Mouse (Mus musculus) MEL (cell line): ENCODE measurements around the gene Bmper. TPM values are rescaled to one million over a fixed set of nuclear protein-coding genes. Genes with fewer than 3 reads are reported as not detected.

Experiments
- DNase-seq: peaks from one replicate; pipeline ENCODE4 v3.0.0; 2011; ENCODE audit warnings: low read depth, low spot score
- H3K27ac ChIP-seq: 2 replicates; pipeline ENCODE4 v1.5.1; 2012; ENCODE audit warnings: low read depth, mild to moderate bottlenecking, control low read depth, low read length, moderate library complexity; ENCODE audit not compliant: control insufficient read depth
- H3K27me3 ChIP-seq, 2 experiments: fragments of 150-350 bp in 1 of 2; sonication (generic) in 1 of 2; 2 replicates each; pipeline ENCODE4 v1.6.1; 2012; ENCODE audit warnings: low read length in 2 of 2, mild to moderate bottlenecking in 2 of 2, improper control_type of control experiment in 1 of 2, moderate library complexity in 1 of 2; ENCODE audit not compliant: insufficient read depth in 2 of 2, control insufficient read depth in 1 of 2
- H3K36me3 ChIP-seq, 2 experiments: 2 replicates each; pipeline ENCODE4 v1.6.1; 2012 to 2014; ENCODE audit warnings: low read length in 2 of 2, improper control_type of control experiment in 1 of 2, inconsistent platforms in 1 of 2, mild to moderate bottlenecking in 1 of 2; ENCODE audit not compliant: insufficient read depth in 2 of 2, control insufficient read depth in 1 of 2
- H3K4me1 ChIP-seq, 2 experiments: fragments of 150-350 bp in 1 of 2; sonication (generic) in 1 of 2; 2 replicates each; pipeline ENCODE4 v1.6.1; 2012; ENCODE audit warnings: low read length in 2 of 2, improper control_type of control experiment in 1 of 2, mild to moderate bottlenecking in 1 of 2; ENCODE audit not compliant: insufficient read depth in 2 of 2, control insufficient read depth in 1 of 2
- H3K4me3 ChIP-seq, 2 experiments: fragments of 150-350 bp in 1 of 2; sonication (generic) in 1 of 2; 2 replicates each; pipeline ENCODE4 v1.5.1; 2012; ENCODE audit warnings: low read depth in 2 of 2, low read length in 2 of 2, mild to moderate bottlenecking in 2 of 2, moderate library complexity in 2 of 2, control low read depth in 1 of 2, improper control_type of control experiment in 1 of 2; ENCODE audit not compliant: control insufficient read depth in 1 of 2, insufficient read depth in 1 of 2
- H3K79me2 ChIP-seq: 2 replicates; pipeline ENCODE4 v1.6.1; 2012; ENCODE audit warnings: mild to moderate bottlenecking, low read length, moderate library complexity; ENCODE audit not compliant: control insufficient read depth, poor library complexity, insufficient read depth
- H3K9ac ChIP-seq: 2 replicates; pipeline ENCODE4 v1.6.1; 2012; ENCODE audit warnings: low read depth, mild to moderate bottlenecking, control low read depth, low read length, moderate library complexity; ENCODE audit not compliant: control insufficient read depth, poor library complexity, severe bottlenecking
- H3K9me3 ChIP-seq: fragments of 150-350 bp; sonication (generic); replicated peaks from 2 replicates; pipeline ENCODE4 v1.6.1; 2012; ENCODE audit warnings: mild to moderate bottlenecking, low read length, improper control_type of control experiment, moderate library complexity; ENCODE audit not compliant: insufficient read depth
- BHLHE40 ChIP-seq: IDR thresholded peaks from 2 replicates; pipeline ENCODE4 v1.6.1; 2012; ENCODE audit warnings: low read depth, mild to moderate bottlenecking, inconsistent platforms, low read length, improper control_type of control experiment, borderline replicate concordance
- CHD1 ChIP-seq: IDR thresholded peaks from 2 replicates; pipeline ENCODE4 v1.6.1; 2012; ENCODE audit warnings: low read depth, mild to moderate bottlenecking, inconsistent platforms, low read length, improper control_type of control experiment
- CTCF ChIP-seq, 3 experiments: IDR thresholded peaks in 2 of 3; conservative IDR thresholded peaks in 1 of 3; 2 replicates each; pipeline ENCODE4 v1.5.1; 2011 to 2012; ENCODE audit warnings: low read length in 3 of 3, low read depth in 2 of 3, mild to moderate bottlenecking in 2 of 3, improper control_type of control experiment in 1 of 3, inconsistent platforms in 1 of 3, mixed read lengths in 1 of 3, moderate library complexity in 1 of 3; ENCODE audit not compliant: control insufficient read depth in 1 of 3, insufficient read depth in 1 of 3, poor library complexity in 1 of 3, severe bottlenecking in 1 of 3
- ELF1 ChIP-seq: IDR thresholded peaks from 2 replicates; pipeline ENCODE4 v1.6.1; 2014; ENCODE audit warnings: low read depth, mild to moderate bottlenecking, inconsistent platforms, low read length, improper control_type of control experiment, moderate library complexity
- EP300 ChIP-seq, 2 experiments: IDR thresholded peaks; 2 replicates each; pipeline ENCODE4 v1.6.1; 2011; ENCODE audit warnings: improper control_type of control experiment in 2 of 2, low read length in 2 of 2, low read depth in 1 of 2, mild to moderate bottlenecking in 1 of 2
- GABPA ChIP-seq: IDR thresholded peaks from 2 replicates; pipeline ENCODE4 v1.6.1; 2012; ENCODE audit warnings: low read depth, mild to moderate bottlenecking, inconsistent platforms, low read length, improper control_type of control experiment, moderate library complexity
- GATA1 ChIP-seq: IDR thresholded peaks from 2 replicates; pipeline ENCODE4 v1.6.1; 2011; ENCODE audit warnings: low read depth, low read length, improper control_type of control experiment
- HCFC1 ChIP-seq: IDR thresholded peaks from 2 replicates; pipeline ENCODE4 v1.6.1; 2012; ENCODE audit warnings: low read depth, mild to moderate bottlenecking, inconsistent platforms, low read length, improper control_type of control experiment, moderate library complexity
- MEF2A ChIP-seq: IDR thresholded peaks from 2 replicates; pipeline ENCODE4 v1.6.1; 2014; ENCODE audit warnings: low read depth, mild to moderate bottlenecking, inconsistent platforms, low read length, improper control_type of control experiment; ENCODE audit not compliant: poor library complexity, insufficient replicate concordance, severe bottlenecking; ENCODE audit errors: extremely low read depth
- MYB ChIP-seq: IDR thresholded peaks from 2 replicates; pipeline ENCODE4 v1.6.1; 2011; ENCODE audit warnings: mild to moderate bottlenecking, low read depth, low read length, improper control_type of control experiment
- MYC ChIP-seq: IDR thresholded peaks from 2 replicates; pipeline ENCODE4 v1.6.1; 2011; ENCODE audit warnings: low read depth, mild to moderate bottlenecking, low read length, improper control_type of control experiment, moderate library complexity
- POLR2AphosphoS2 ChIP-seq: IDR thresholded peaks from 2 replicates; pipeline ENCODE4 v1.6.1; 2011; ENCODE audit warnings: low read length, improper control_type of control experiment
- RCOR1 ChIP-seq: IDR thresholded peaks from 2 replicates; pipeline ENCODE4 v1.6.1; 2012; ENCODE audit warnings: low read depth, mild to moderate bottlenecking, inconsistent platforms, low read length, improper control_type of control experiment
- TBP ChIP-seq: IDR thresholded peaks from 2 replicates; pipeline ENCODE4 v1.8.0; 2011; ENCODE audit warnings: low read depth, low read length, improper control_type of control experiment
- TCF12 ChIP-seq: IDR thresholded peaks from 2 replicates; pipeline ENCODE4 v1.6.1; 2014; ENCODE audit warnings: low read depth, mild to moderate bottlenecking, inconsistent platforms, low read length, improper control_type of control experiment, moderate library complexity
- UBTF ChIP-seq: IDR thresholded peaks from 2 replicates; pipeline ENCODE4 v1.6.1; 2012; ENCODE audit warnings: low read depth, mild to moderate bottlenecking, inconsistent platforms, low read length, improper control_type of control experiment, moderate library complexity, borderline replicate concordance; ENCODE audit not compliant: insufficient read depth
- USF1 ChIP-seq: IDR thresholded peaks from 2 replicates; pipeline ENCODE4 v1.6.1; 2014; ENCODE audit warnings: low read depth, mild to moderate bottlenecking, inconsistent platforms, low read length, improper control_type of control experiment, moderate library complexity
- USF2 ChIP-seq, 2 experiments: IDR thresholded peaks; 2 replicates each; pipeline ENCODE4 v1.6.1; 2011 to 2012; ENCODE audit warnings: improper control_type of control experiment in 2 of 2, low read length in 2 of 2, borderline replicate concordance in 1 of 2, inconsistent platforms in 1 of 2, low read depth in 1 of 2, mild to moderate bottlenecking in 1 of 2; ENCODE audit not compliant: insufficient read depth in 1 of 2
- ZKSCAN1 ChIP-seq: IDR thresholded peaks from 2 replicates; pipeline ENCODE4 v1.6.1; 2012; ENCODE audit warnings: low read depth, mild to moderate bottlenecking, inconsistent platforms, low read length, improper control_type of control experiment, moderate library complexity
- ZMIZ1 ChIP-seq: IDR thresholded peaks from 2 replicates; pipeline ENCODE4 v1.6.1; 2012; ENCODE audit warnings: low read depth, mild to moderate bottlenecking, inconsistent platforms, low read length, improper control_type of control experiment, moderate library complexity
- polyA plus RNA-seq, 2 experiments: library from polyadenylated mRNA; stranded (reverse) in 1 of 2; unstranded in 1 of 2; fragments of >175 nt in 1 of 2; fragments of >200 nt in 1 of 2; gene quantifications; 2 replicates each; pipeline versions ENCODE4 v1.2.1 to v1.2.4; 2012; ENCODE audit warnings: low replicate concordance in 2 of 2, low read depth in 1 of 2; ENCODE audit not compliant: insufficient read length in 2 of 2, insufficient read depth in 1 of 2, missing spikeins in 1 of 2
- total RNA-seq: library from RNA; depleted of rRNA; stranded (reverse); fragments of 300-350 nt; gene quantifications from 2 replicates; pipeline ENCODE4 v1.2.3, GENCODE M21; 2012

Bmper gene
- total and polyA plus RNA-seq, 3 experiments, result not detected

DNA sequence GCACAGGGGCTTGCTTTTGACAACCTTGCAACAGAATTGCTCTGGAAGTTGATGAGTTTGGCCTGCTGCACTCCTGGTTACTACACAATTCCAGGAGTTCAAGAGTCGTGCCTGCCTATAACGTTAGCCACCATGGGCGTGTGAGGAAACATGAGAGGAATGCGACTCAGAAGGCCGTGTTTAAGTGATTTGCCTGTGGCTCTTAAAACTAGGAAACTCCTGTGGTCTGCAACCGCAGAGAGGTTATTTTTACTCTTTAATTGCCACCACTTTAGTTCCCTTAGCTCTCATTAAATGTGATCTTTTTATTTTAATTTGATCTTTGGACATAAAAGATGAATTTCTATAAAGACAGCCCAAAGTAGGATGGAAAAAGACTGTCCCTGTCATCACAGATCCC, 184.5 kb downstream of the Bmper start:
- H3K9ac ChIP-seq, result no peak overlapping the region
- DNase-seq, result no peak
- no peak overlapping the region for H3K4me3 ChIP-seq
- no peaks in the 10 kb centered on the region for H3K36me3 ChIP-seq
- H3K27me3 ChIP-seq, result no peaks in the 10 kb centered on the region
- no peaks in the 10 kb centered on the region for H3K9me3 ChIP-seq
- TF ChIP-seq TCF12 (no peak), HCFC1 (no peak), EP300 (IDR thresholded peaks at IDR 0.05; ENCODE audit: low read depth in 1 of 2, low read length in 2 of 2) (no peak), MYB (no peak), ZKSCAN1 (no peak)
- H3K27ac ChIP-seq, result no peak overlapping the region
- no peaks in the 10 kb centered on the region for H3K79me2 ChIP-seq
- H3K4me1 ChIP-seq, result no peaks in the 10 kb centered on the region

GRCm38 (mm10) chr9:23407935-23408781, 185.3 kb downstream of the Bmper start:
- Histone ChIP-seq H3K27ac (no peak overlapping the region), H3K4me3 (no peak overlapping the region), H3K4me1 (no peaks in the 10 kb centered on the region), H3K79me2 (no peaks in the 10 kb centered on the region), H3K36me3 (no peaks in the 10 kb centered on the region), H3K9ac (no peak overlapping the region), H3K9me3 (no peaks in the 10 kb centered on the region), H3K27me3 (no peaks in the 10 kb centered on the region)
- no peak for TF ChIP-seq MYB
- TF ChIP-seq TCF12, result no peak
- TF ChIP-seq ZMIZ1, result no peak
- no peak for TF ChIP-seq ELF1
- no peak for TF ChIP-seq MYC
- no peak for TF ChIP-seq MEF2A
- no peak for TF ChIP-seq HCFC1
- no peak for TF ChIP-seq RCOR1
- TF ChIP-seq POLR2AphosphoS2, result no peak
- no peak for TF ChIP-seq CHD1
- no peak for TF ChIP-seq USF2 (IDR thresholded peaks at IDR 0.05; ENCODE audit: borderline replicate concordance in 1 of 2, insufficient read depth in 1 of 2, low read depth in 1 of 2, low read length in 2 of 2)
- TF ChIP-seq GATA1, result no peak
- no peak for TF ChIP-seq UBTF
- TF ChIP-seq TBP, result no peak
- no peak for TF ChIP-seq GABPA
- TF ChIP-seq BHLHE40, result no peak
- TF ChIP-seq USF1, result no peak
- TF ChIP-seq CTCF (IDR thresholded peaks at IDR 0.05 in 2 of 3, conservative IDR thresholded peaks at IDR 0.05 in 1 of 3; ENCODE audit: control insufficient read depth in 1 of 3, insufficient read depth in 1 of 3, low read depth in 2 of 3, low read length in 3 of 3, poor library complexity in 1 of 3, severe bottlenecking in 1 of 3), result no peak
- DNase-seq, result no peak
